Mouse (Mus musculus): ENCODE results near the gene Slitrk2.

The Slitrk2 gene

GRCm38 (mm10) chrX:66648911-66649620, at the start of gene Slitrk2:
Gene Slitrk2, plus strand, starts transcription at chrX:66649318.
- DNase-seq (ENCODE audit: low spot score): no peak

DNA sequence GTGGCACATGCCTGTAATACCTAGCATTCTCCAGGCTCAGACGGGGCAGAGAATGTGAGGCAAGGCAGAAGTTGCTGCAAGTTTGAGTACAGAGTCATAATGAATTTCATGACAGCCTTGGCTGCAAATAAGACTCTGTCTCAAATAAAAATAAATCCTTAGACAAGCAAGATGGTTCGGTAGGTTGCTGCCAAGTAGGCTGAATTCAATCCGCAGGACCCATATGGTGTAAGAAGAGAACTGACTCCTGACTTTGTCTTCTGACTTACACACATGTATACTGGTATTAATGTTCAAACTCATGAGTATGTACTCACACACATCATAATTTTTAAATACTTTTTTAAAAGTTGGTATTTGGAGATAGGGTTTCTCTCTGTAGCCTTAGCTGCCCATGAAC, 43.6 kb upstream of the Slitrk2 start:
- DNase-seq (ENCODE audit: low spot score): no peak

GRCm38 (mm10) chrX:66652455-66653144, 3.5 kb downstream of the Slitrk2 start:
- peak; percentile 40 for DNase-seq (ENCODE audit: low spot score)

DNA sequence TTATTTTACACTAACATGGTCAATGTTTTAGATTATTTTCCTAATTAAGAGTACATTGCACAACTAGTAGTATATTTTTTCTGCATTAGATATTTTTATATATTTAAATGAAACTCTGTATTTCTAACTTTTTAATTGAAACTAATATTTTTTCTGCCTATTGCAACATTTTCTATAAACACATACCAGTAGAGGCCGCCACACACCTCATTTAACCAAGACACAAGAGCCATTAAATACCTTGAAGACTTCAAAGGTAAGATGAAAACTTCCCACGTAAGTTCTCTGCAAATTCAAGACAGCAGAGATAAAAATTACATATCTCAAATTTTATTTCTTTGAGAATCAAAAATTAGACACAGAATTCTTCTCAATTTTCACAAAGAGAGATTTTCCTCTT, 8.2 kb downstream of the Slitrk2 start:
- no peak for DNase-seq (ENCODE audit: low spot score)

- DNase-seq (ENCODE audit: low spot score): no peak
Observed at GRCm38 (mm10) chrX:66676959-66677358, 27.8 kb downstream of the Slitrk2 start.

DNA sequence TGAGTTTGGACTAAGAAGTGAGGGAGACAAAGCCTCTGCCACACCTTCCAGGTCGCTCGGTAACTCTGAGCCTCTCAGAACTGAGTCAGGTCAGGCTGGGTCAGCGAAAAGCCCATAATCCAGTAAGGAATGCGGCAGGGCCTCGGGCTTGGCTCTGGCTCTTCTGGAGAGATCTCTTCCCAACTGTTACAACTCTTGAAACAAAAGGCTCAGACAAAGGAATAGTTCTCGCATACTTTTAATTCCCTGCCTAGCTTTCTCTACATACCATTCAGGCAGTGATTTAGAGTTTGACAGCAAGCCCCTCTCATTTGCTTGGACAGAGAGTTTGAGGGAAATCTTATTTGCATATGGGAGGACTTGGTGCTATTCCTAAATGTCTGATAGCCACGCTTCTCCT, 29.5 kb downstream of the Slitrk2 start:
- no peak for DNase-seq (ENCODE audit: low spot score)

Measured in testis, postnatal 10 days (tissue).